Mouse (Mus musculus) liver, adult 2 months (tissue): ENCODE results near the gene Ak1. TPM values are rescaled to one million over a fixed set of nuclear protein-coding genes. Genes with fewer than 3 reads are reported as not detected.

Source experiments
- DNase-seq: peaks from one replicate; pipeline ENCODE4 v3.0.0-alpha.2; 2011; ENCODE audit warnings: low read depth, low spot score; ENCODE audit errors: extremely low read depth
- H3K27ac ChIP-seq: fragments of 200-500 bp; replicated peaks from 2 replicates; pipeline ENCODE4 v1.5.1; 2012; ENCODE audit warnings: low read depth, mild to moderate bottlenecking, control low read depth, inconsistent platforms, low read length; ENCODE audit not compliant: insufficient read depth
- H3K27me3 ChIP-seq: fragments of 200-500 bp; 2 replicates; pipeline ENCODE4 v1.6.1; 2012; ENCODE audit warnings: mild to moderate bottlenecking, moderate library complexity, low read length, inconsistent platforms; ENCODE audit not compliant: control insufficient read depth, insufficient read depth
- H3K36me3 ChIP-seq: fragments of 200-500 bp; 2 replicates; pipeline ENCODE4 v1.6.1; 2012; ENCODE audit warnings: low read length, inconsistent platforms; ENCODE audit not compliant: control insufficient read depth, insufficient read depth
- H3K4me1 ChIP-seq: fragments of 200-500 bp; 2 replicates; pipeline ENCODE4 v1.6.1; 2011; ENCODE audit warnings: low read length; ENCODE audit not compliant: control insufficient read depth, insufficient read depth
- H3K4me3 ChIP-seq: fragments of 200-500 bp; 2 replicates; pipeline ENCODE4 v1.5.1; 2011; ENCODE audit warnings: low read depth, mild to moderate bottlenecking, control low read depth, low read length, moderate library complexity; ENCODE audit not compliant: insufficient read depth
- H3K79me2 ChIP-seq: fragments of 200-500 bp; 2 replicates; pipeline ENCODE4 v1.6.1; 2012; ENCODE audit warnings: inconsistent platforms, mild to moderate bottlenecking, low read length, moderate library complexity; ENCODE audit not compliant: control insufficient read depth, insufficient read depth
- H3K9ac ChIP-seq: fragments of 200-500 bp; 2 replicates; pipeline ENCODE4 v1.6.1; 2012; ENCODE audit warnings: low read depth, mild to moderate bottlenecking, control low read depth, inconsistent platforms, low read length
- CTCF ChIP-seq: fragments of 200-500 bp; IDR thresholded peaks from 2 replicates; pipeline ENCODE4 v1.5.1; 2011; ENCODE audit warnings: low read depth, low read length, control low read depth
- POLR2A ChIP-seq: fragments of 200-500 bp; IDR thresholded peaks from 2 replicates; pipeline ENCODE4 v1.6.1; 2011; ENCODE audit warnings: low read length, control low read depth; ENCODE audit not compliant: insufficient read depth; ENCODE audit errors: extremely low read depth
- WGBS: fragments of 180-500 bp; shearing (Covaris S2); methylation state at CpG from one replicate; pipeline ENCODE4 v1.1.7; 2018; 5-methylcytosine and 5-hydroxymethylcytosine counted together
- polyA plus RNA-seq: library from polyadenylated mRNA; depleted of rRNA; stranded (reverse); fragments of >200 nt; gene quantifications from 2 replicates; pipeline ENCODE4 v1.2.3, GENCODE M21; 2012
- total RNA-seq: library from RNA; depleted of rRNA; stranded (reverse); fragments of >200 nt; gene quantifications from 2 replicates; pipeline ENCODE4 v1.2.3, GENCODE M21; 2014

Gene Ak1
- total and polyA plus RNA-seq, 2 experiments, result 0.26 to 1.4 TPM

GRCm38 (mm10) chr2:32647366-32647765 lies 25.8 kb downstream of the Ak1 start:
- no peaks in the 10 kb centered on the region for H3K27me3 ChIP-seq
- H3K36me3 ChIP-seq, result no peaks in the 10 kb centered on the region
- peak; percentile 15 for DNase-seq
- H3K4me3 ChIP-seq, result peak overlapping the region; percentile 87
- H3K9ac ChIP-seq, result peak overlapping the region; percentile 89
- 64% methylated on average over 7 of the region's 7 CpGs for WGBS
- peak overlapping the region; percentile 80 for H3K27ac ChIP-seq
- H3K79me2 ChIP-seq, result peaks cover 6% of the 10 kb centered on the region; the same call in 1 of the 2 replicates
- H3K4me1 ChIP-seq, result peaks cover 3% of the 10 kb centered on the region
- TF ChIP-seq CTCF, result no peak
- no peak for TF ChIP-seq POLR2A

DNA sequence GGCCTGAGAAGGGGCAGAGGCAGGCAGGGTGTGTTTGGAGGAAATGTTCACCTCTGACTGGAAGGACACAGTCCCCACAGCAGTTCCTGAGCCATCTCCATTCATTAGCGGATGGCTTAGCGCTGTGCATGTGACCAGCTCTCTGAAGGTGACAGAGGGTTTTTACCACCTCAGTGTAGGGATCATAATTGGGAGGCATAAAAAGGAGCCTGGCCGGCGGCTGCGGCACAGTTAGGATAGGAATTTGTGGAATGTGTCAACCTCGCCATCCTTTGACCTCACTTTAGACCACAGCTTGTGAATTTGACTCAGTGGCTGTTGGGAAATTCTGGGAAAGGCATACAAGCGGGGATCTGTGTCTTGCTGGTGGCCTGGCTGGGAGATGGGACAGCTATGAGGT lies 32.2 kb downstream of the Ak1 start:
- 63% methylated on average over 7 of the region's 7 CpGs for WGBS
- no peak for DNase-seq
- 0 out of 2 replicates have a peak, but pooled peaks cover 2% of the 10 kb centered on the region for H3K4me1 ChIP-seq
- TF ChIP-seq POLR2A (no peak), CTCF (no peak)
- no peaks in the 10 kb centered on the region for H3K27me3 ChIP-seq
- peaks cover 6% of the 10 kb centered on the region; the same call in 1 of the 2 replicates for H3K79me2 ChIP-seq
- peak overlapping the region; percentile 45 for H3K9ac ChIP-seq
- no peaks in the 10 kb centered on the region for H3K36me3 ChIP-seq
- peak overlapping the region; percentile 62 for H3K27ac ChIP-seq
- no peak overlapping the region; the same call in 1 of the 2 replicates for H3K4me3 ChIP-seq

GRCm38 (mm10) chr2:32654743-32655393 lies 33.3 kb downstream of the Ak1 start:
- Histone ChIP-seq H3K9ac (peak overlapping the region; percentile 46), H3K36me3 (no peaks in the 10 kb centered on the region), H3K4me1 (peaks cover 2% of the 10 kb centered on the region; the same call in 1 of the 2 replicates), H3K27ac (peak overlapping the region; percentile 62), H3K4me3 (peak overlapping the region; percentile 6; the same call in 1 of the 2 replicates), H3K27me3 (no peaks in the 10 kb centered on the region), H3K79me2 (peaks cover 6% of the 10 kb centered on the region; the same call in 1 of the 2 replicates)
- TF ChIP-seq POLR2A, result no peak
- TF ChIP-seq CTCF, result no peak
- no peak for DNase-seq
- 62% methylated on average over 14 of the region's 14 CpGs for WGBS

- 73% methylated on average over 3 of the region's 3 CpGs for WGBS
- H3K9ac ChIP-seq, result 0 out of 2 replicates have a peak overlapping the region, but pooled peaks have one; percentile 22
- no peaks in the 10 kb centered on the region for H3K27me3 ChIP-seq
- peaks cover 6% of the 10 kb centered on the region; the same call in 1 of the 2 replicates for H3K79me2 ChIP-seq
- H3K4me1 ChIP-seq, result peaks cover 2% of the 10 kb centered on the region; the same call in 1 of the 2 replicates
- DNase-seq, result no peak
- no peaks in the 10 kb centered on the region for H3K36me3 ChIP-seq
- no peak overlapping the region for H3K4me3 ChIP-seq
- peak overlapping the region; percentile 62 for H3K27ac ChIP-seq
- no peak for TF ChIP-seq CTCF
- no peak for TF ChIP-seq POLR2A
Observed at GRCm38 (mm10) chr2:32655394-32655744, 33.8 kb downstream of the Ak1 start.

DNA sequence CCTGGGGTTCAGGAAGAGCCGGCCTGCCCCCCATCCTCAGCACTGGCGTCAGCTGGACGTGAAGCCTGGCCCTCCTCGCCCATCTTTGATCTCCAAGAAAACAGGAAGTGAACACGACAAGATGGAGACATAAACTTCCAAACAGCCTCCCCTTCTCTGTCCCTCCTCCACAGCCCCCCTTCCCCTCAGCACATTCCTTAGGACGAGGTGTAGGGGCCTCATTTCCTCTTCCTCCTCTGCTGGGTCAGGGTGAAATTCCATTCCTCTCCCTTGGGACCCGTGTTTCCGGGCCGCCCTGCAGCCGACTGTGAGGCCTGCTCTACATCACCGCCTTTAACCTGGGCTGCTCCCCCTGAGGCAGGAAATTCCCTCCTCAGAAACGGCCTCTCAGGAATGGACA lies 34.3 kb downstream of the Ak1 start:
- no peak for TF ChIP-seq CTCF
- TF ChIP-seq POLR2A, result no peak
- H3K27me3 ChIP-seq, result no peaks in the 10 kb centered on the region
- H3K79me2 ChIP-seq, result peaks cover 6% of the 10 kb centered on the region; the same call in 1 of the 2 replicates
- H3K4me3 ChIP-seq, result no peak overlapping the region
- peak overlapping the region; percentile 62 for H3K27ac ChIP-seq
- peaks cover 2% of the 10 kb centered on the region; the same call in 1 of the 2 replicates for H3K4me1 ChIP-seq
- H3K9ac ChIP-seq, result no peak overlapping the region
- no peaks in the 10 kb centered on the region for H3K36me3 ChIP-seq
- DNase-seq, result no peak
- WGBS, result 79% methylated on average over 12 of the region's 12 CpGs

DNA sequence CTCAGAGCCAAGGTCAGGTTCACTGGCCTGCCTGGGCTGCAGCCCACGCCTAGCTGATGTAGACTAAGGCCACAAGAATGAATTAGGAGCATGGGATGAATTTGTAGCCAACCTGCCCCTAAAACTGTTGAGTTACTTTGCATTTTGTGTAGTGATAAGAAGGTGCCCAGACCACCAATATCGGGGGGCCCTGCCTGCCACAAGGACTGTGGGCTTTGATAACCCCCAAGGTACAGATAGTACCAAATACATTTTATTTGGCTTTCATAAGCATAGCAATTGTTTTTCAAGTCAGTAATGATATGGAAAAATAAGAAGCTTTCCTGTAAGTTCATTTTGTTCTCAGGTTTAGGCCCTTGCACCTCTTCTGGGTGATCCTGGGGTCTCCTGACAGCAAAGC lies 37.3 kb downstream of the Ak1 start:
- Histone ChIP-seq H3K27me3 (no peaks in the 10 kb centered on the region), H3K4me3 (no peak overlapping the region), H3K27ac (peak overlapping the region; percentile 21), H3K36me3 (no peaks in the 10 kb centered on the region), H3K9ac (no peak overlapping the region), H3K4me1 (peaks cover 2% of the 10 kb centered on the region; the same call in 1 of the 2 replicates), H3K79me2 (no peaks in the 10 kb centered on the region)
- TF ChIP-seq POLR2A (no peak), CTCF (no peak)
- DNase-seq, result no peak
- 76% methylated on average over 2 of the region's 2 CpGs for WGBS
